Mouse (Mus musculus) E14TG2a.4 (cell line): ENCODE data around the gene Tmem101.

Experiments
- H3K27me3 ChIP-seq: 2 replicates; pipeline ENCODE4 v1.6.1; 2014; ENCODE audit warnings: low read length, control low read depth; ENCODE audit not compliant: insufficient read depth
- H3K36me3 ChIP-seq: 2 replicates; pipeline ENCODE4 v1.6.1; 2014; ENCODE audit warnings: low read length, control low read depth; ENCODE audit not compliant: insufficient read depth
- H3K4me1 ChIP-seq: replicated peaks from 2 replicates; pipeline ENCODE4 v1.6.1; 2014; ENCODE audit warnings: low read depth, low read length, control low read depth
- H3K4me3 ChIP-seq: replicated peaks from 2 replicates; pipeline ENCODE4 v1.5.1; 2014; ENCODE audit warnings: mild to moderate bottlenecking, low read length
- H3K9me3 ChIP-seq: 2 replicates; pipeline ENCODE4 v1.6.1; 2014; ENCODE audit warnings: low read length, control low read depth
- CTCF ChIP-seq: conservative IDR thresholded peaks from 2 replicates; pipeline ENCODE4 v1.5.1; 2014; ENCODE audit warnings: low read length
- NANOG ChIP-seq: IDR thresholded peaks from 2 replicates; pipeline ENCODE4 v1.6.1; 2014; ENCODE audit warnings: borderline replicate concordance, low read length, mixed read lengths
- POU5F1 ChIP-seq: IDR thresholded peaks from 2 replicates; pipeline ENCODE4 v1.6.1; 2014; ENCODE audit warnings: low read length, borderline replicate concordance

Gene Tmem101

DNA sequence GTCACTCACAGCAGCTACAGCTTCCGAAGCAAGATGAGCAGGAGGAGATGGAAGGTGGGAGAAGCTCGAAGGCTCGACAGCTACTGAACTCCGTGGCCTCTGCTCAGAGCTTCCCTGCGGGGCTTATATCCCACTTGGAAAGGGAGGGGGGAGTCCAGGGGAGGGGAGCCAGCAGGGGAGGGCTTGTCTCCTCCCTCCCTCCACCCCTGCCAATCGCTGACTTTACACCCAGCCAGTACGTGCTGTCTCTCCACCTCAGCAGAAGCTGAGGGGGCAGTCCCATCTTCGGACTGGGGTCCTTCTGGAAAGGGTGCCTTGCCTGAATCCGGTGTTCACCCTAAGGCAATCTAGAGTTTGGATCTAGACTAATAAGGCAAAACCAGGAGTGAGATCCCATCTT lies 48.5 kb downstream of the Tmem101 start, which contains the start of gene Pyy:
Gene Pyy, minus strand, starts transcription at position 101 of the 400 bp plus-strand sequence.
- H3K4me3 ChIP-seq: peak within 1 kb of the TSS; percentile 72

DNA sequence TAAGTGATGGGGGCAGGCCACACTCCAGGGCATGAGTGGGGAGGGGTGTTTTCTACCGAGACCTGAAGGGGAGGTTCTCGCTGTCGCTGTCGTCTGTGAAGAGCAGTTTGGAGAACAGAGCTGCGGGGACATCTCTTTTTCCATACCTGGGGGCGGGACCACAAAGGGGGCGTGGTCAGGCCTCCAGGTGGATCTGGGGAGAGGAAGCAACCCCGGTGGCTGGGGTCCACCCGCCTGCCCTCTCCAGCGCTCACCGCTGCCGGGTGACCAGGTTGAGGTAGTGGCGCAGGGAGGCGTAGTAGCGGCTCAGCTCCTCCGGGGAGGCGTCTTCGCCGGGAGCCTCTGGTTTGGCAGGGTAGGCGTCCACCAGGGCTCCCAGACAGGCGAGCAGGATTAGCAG lies 49.3 kb downstream of the Tmem101 start:
- Histone ChIP-seq H3K36me3 (no peaks in the 10 kb centered on the region), H3K4me3 (peak overlapping the region; percentile 72), H3K9me3 (no peaks in the 10 kb centered on the region), H3K4me1 (peaks cover 24% of the 10 kb centered on the region), H3K27me3 (peaks cover 77% of the 10 kb centered on the region)
- TF ChIP-seq NANOG (no peak), CTCF (no peak), POU5F1 (no peak)

More for the DNA sequence above, 48.5 kb downstream of the Tmem101 start, which contains the start of gene Pyy:
- Histone ChIP-seq H3K4me1 (peaks cover 19% of the 10 kb centered on the region), H3K27me3 (peaks cover 72% of the 10 kb centered on the region), H3K9me3 (no peaks in the 10 kb centered on the region), H3K36me3 (no peaks in the 10 kb centered on the region)
- no peak for TF ChIP-seq POU5F1
- TF ChIP-seq CTCF: no peak
- no peak for TF ChIP-seq NANOG
